Mouse (Mus musculus) splenic B cell, adult 2 months (primary cell): ENCODE measurements around the gene Dusp12.

Experiments
- DNase-seq: peaks from one replicate; pipeline ENCODE4 v3.0.0-alpha.2; 2011; ENCODE audit warnings: low read depth, low spot score
- H3K27me3 ChIP-seq: 2 replicates; pipeline ENCODE4 v1.6.1; 2012; ENCODE audit warnings: mild to moderate bottlenecking, low read length, moderate library complexity, mixed read lengths; ENCODE audit not compliant: control insufficient read depth, poor library complexity, insufficient read depth, severe bottlenecking
- H3K36me3 ChIP-seq: 2 replicates; pipeline ENCODE4 v1.6.1; 2012; ENCODE audit warnings: mild to moderate bottlenecking, low read length, moderate library complexity, mixed read lengths; ENCODE audit not compliant: control insufficient read depth, poor library complexity, insufficient read depth, severe bottlenecking

Gene Dusp12

DNA sequence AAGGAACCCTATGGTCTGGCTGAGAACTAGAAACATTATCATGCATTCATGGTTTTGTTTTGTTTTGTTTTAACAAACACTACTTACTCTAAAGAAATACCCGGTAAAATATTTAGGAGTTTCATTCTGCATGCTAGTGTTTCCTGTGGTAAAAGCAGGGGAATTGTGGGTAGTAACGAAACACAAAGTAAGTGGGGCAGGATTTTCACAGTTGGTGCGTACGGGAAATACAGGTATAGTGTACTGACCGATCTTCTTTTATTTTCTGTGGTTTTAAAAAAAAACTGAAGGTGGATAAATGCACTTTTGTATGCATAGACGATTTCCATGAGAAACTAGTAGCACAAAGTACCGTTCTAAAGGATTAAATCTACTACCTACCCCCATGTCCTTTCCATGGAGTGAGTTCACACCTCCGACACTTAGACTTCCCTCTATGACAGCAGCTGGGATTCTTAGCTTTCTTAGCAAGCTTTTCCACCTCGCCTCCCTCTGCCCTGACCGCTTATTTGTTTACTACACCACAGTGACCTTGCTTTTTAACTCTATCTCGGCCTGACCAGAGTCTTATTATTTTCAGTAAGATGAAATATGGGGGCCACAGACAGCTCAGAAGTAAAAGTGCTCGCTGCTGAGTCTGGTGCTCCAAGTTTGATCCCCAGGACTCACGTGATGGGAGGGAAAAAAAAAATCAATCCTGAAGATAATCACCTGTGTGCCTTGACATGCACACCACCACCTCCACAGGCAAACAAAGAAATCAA lies 23.5 kb downstream of the Dusp12 start:
- DNase-seq, result peak; percentile 39
- H3K27me3 ChIP-seq, result no peaks in the 10 kb centered on the region; the same call in 1 of the 2 replicates
- H3K36me3 ChIP-seq, result no peaks in the 10 kb centered on the region

DNA sequence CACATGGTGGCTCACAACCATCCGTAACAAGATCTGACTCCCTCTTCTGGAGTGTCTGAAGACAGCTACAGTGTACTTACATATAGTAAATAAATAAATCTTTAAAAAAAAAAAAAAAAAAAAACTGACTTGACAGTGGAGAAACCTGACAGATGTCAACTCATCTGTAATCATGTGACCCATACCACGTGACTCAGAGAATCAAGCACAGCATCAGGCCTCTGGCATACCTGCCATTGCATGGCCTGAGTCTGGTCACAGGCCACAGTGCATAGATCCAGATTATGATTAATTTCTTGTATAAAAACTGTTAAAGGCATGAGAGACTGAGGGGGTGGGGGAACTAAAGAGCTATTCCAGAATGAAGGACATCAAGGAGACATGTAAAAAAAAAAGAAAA lies 26.5 kb downstream of the Dusp12 start:
- DNase-seq, result no peak
- no peaks in the 10 kb centered on the region; the same call in 1 of the 2 replicates for H3K27me3 ChIP-seq
- H3K36me3 ChIP-seq, result no peaks in the 10 kb centered on the region

DNA sequence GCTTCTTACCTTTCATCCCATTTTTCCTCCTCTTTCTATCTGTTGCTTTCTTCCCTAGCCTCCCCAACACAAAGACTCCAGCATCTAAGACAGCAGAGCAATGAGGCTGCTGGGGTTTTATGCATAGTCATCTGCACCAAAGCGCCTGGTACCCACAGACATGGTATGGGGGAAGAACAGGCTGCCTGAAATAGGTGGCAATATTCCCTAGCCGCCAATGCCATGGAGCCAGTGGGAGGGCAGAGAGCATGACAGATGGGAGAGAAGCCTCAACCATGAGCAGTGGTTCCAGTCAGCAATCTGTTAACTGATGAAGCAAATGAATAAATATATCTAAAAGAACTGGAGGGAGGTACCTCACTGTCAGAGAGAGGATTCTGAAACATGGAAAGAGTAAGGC lies 28.0 kb downstream of the Dusp12 start:
- no peak for DNase-seq
- Histone ChIP-seq H3K27me3 (no peaks in the 10 kb centered on the region), H3K36me3 (0 out of 2 replicates have a peak, but pooled peaks cover under 1% of the 10 kb centered on the region)

DNA sequence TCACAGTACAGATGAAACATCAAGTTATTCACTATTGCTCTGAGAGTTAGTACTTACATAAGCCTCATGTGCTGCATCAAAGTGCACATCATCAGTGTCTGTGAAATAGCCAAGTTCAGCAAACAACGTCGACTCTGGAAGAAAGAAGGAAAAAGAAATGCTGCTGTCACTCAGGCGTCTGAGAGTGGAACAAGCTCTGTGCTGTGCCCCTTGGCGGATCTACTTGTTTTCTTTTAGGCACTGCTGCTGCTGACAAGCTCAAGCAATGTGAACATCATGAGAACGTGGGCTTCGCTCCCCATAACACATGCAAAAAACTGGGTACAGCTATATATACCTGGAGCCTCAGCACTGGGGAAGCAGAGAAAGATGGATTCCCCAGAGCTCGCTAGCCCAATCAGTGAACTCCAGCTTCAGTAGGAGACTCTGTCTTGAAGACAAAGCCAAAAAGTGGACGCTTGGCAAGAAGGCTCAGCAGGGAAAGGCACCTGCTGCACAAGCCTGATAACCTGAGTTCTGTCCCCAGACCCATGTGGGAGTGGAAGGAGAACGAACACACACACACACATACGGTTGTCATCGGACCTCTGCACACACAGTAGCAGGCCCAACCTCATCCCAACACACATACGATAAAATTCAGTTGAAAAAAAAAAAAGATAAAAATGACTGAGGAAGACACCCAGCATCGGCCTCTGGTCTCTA lies 30.1 kb downstream of the Dusp12 start:
- no peak for DNase-seq
- Histone ChIP-seq H3K36me3 (peaks cover 5% of the 10 kb centered on the region), H3K27me3 (no peaks in the 10 kb centered on the region)

DNA sequence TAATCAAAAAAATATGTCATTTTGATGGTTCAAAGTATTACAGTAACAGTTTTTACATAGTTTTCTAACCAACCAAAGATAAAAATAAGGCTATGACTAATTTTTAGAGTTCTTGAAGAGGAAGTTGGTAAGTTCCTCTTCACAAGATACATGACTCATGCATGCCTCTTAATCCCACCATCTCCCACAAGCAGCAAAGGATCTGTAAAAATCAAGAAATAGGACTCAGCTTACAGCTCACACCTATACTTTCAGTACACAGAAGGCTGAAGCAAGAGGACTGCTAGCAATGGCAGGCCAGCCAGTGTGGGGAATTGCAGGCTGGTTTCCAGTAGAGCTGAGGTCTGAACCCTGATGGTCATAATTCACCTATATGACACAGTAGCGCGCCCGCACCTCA lies 31.7 kb downstream of the Dusp12 start:
- peak; percentile 73 for DNase-seq
- Histone ChIP-seq H3K27me3 (no peaks in the 10 kb centered on the region), H3K36me3 (peaks cover 5% of the 10 kb centered on the region)

DNA sequence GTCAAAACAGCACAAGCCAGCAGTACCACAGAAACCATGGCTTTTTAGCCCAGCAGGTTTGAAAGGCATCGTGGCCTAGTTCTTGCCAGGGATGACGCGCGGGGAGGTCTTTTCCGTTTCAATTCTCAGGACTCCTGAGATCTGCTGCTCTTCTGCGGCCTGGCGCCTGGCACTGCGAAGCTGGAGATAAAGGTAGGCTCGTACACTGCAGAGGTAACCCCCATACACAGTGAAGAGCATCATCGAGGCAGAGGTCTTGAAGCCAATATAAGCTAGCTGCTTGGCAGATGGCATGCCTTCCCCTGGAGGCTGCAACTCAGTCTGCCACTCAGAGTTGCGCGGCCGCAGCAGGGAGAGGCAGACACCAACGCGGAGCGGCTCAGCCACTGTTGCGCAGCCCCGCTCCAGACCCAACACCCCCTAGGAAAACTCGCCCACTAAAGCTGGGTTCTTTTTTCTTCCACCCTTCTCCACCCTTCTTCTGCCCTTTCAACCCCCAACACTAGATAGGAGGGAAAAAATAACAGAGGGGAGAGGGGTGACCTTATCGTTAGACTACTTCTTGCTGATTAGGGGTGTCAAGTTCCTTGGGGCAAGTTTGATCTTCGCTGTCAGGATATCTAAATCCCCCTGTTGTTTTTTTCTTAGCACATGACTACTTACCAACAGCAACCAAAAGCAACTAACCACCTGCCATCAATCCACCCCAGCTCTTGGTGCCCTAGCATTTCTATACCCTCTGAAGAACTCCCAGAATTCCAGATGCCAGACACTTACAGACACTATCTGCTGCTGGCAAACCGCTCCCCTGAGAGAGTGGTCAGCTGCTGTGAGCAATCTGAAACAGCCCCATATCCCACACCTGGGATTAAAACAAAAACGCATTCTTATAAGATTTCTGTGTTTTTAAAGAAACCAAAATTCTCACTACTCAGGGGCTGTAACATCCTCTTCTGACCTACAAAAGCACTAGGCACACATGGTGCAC lies 34.4 kb downstream of the Dusp12 start:
- no peak for DNase-seq
- Histone ChIP-seq H3K27me3 (no peaks in the 10 kb centered on the region), H3K36me3 (peaks cover 8% of the 10 kb centered on the region)

DNA sequence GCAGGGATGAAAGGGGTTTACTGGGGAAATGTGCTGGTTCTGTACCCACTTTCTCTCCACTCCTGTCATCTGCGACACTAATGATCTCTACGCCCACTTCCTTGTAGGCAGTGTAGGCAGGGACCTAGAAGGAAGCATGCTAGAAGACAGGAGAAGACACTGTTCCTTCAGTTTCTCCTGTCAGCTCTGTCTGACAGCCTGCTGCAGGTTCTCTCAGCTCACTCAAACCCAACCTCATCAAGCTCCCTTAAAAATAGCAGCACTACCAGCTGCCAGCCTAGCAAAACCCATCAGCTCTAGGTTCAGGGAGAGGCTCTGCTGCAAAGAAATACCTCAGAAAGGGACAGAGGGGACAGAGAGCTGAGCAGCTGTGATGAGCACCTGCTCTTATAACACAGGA lies 35.3 kb downstream of the Dusp12 start:
- DNase-seq, result no peak
- H3K27me3 ChIP-seq, result no peaks in the 10 kb centered on the region
- peaks cover 8% of the 10 kb centered on the region for H3K36me3 ChIP-seq

DNA sequence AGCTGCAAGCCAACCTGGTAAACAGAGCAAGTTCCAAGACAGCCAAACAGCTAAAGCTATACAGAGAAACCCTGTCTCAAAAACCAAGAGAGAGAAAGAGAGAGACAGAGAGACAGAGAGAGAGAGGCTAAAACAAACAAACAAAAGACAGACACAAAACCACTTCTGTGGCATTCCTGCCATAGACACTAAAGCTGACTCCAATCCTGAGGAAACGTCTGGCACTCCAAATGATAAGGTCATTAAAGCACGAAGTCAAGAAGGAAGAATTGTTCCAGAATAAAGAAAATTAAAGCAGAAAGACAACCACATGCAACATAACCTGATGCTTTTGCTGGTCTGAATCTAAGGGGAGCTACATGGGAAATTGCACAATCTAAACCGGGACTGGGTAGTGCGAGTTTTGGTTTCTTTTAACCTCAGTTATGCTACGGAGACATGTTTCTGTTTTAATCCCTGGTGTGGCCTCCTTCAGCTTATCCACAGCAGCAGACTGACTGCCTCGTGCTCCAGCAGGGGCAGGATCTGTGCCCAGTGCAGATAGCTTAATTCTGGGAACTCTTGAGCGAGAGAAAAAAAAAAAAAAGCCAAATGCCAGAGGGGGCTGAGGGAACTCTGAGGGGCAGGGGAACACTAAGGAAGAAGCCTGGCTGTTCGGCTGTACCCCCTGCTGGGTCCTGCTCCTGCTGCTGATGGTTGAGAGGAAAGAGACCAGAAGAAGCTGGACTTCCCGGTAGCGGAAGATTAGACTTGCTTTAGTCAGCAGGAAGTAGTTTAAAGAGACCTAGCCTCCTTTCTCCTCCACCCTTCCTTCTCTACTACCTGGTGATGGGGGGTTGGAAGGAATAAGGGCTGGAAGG lies 39.7 kb downstream of the Dusp12 start:
- peaks cover 12% of the 10 kb centered on the region for H3K36me3 ChIP-seq
- no peak for DNase-seq
- H3K27me3 ChIP-seq, result no peaks in the 10 kb centered on the region

DNA sequence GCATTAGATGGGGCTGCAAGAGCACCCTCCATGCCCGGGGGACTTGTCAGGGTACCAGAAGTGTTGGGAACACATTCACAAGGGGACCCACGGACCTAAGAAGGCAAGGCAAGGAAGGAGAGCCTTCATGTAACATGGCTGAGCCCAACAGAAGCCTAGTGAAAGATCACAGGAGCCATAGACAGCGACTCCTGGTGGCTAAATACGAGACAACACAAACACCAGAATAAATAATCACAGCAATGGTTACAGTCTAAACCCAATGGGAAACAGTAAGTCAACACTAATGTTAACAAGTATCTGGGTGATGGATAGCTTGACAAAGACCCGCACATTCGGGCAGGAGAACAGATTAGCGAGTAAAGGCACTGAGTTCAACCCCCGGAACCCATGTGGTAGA lies 41.0 kb downstream of the Dusp12 start:
- DNase-seq, result peak; percentile 69

DNA sequence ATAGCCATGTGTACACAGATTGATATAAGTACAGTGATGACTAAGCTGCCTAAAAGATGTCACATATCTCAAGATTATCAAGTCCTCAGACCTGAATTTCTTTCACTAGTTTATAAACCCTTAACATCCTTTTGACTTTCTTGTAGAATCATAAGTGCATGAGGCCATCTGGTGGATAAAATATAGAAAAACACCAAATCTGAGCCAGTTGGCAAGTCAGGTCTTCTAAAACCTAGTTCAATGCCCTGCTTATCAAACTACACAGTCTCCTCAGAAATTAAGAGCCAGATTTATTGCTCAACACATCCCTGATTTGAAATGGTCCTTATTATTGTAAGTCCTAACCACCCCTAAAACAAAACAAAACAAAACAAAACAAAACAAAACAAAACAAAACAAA lies 45.7 kb downstream of the Dusp12 start:
- Histone ChIP-seq H3K27me3 (no peaks in the 10 kb centered on the region), H3K36me3 (peaks cover 22% of the 10 kb centered on the region)
- DNase-seq, result peak; percentile 64

More for the DNA sequence above, 41.0 kb downstream of the Dusp12 start:
- Histone ChIP-seq H3K36me3 (peaks cover 12% of the 10 kb centered on the region), H3K27me3 (no peaks in the 10 kb centered on the region)

DNA sequence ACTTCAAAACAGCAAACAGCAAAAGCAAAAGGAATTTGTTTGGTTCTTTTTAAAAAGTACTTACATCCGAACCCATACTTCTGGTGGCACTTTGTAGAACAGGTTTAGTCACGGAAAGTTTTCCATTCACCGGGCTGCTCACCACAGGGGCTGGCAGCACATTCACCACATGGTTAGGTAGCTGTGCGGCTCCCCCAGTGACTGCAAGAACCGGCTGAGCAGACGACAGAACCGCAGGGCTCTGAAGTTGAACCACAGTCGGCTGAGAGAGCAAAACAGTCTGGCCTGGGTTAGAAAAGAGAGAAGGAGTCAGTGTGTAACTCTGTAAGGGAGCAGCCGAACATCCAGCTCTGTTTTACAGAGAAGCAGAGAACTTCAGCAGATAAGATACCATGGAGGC lies 50.6 kb downstream of the Dusp12 start:
- peaks cover 21% of the 10 kb centered on the region for H3K36me3 ChIP-seq
- no peaks in the 10 kb centered on the region for H3K27me3 ChIP-seq
- DNase-seq, result no peak

DNA sequence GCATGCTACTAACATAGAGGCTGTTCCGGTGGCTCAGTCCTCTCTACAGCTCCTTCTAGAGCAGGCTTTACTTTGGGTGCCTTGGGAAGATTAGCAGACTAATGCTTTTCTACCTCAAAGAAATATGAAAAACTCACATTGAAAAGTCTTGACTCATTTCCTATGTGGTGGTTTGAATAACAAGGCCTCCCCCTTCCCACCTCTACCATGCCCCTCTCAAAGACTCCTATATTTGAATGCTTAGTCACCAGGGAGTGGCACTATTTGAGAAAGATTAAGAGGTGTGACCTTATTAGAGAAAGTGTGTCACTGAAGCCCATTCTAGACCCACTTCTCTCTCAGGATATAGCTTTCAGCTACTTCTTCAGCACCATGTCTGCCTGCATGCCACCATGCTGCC lies 55.6 kb downstream of the Dusp12 start:
- peaks cover 10% of the 10 kb centered on the region for H3K36me3 ChIP-seq
- H3K27me3 ChIP-seq, result no peaks in the 10 kb centered on the region
- DNase-seq, result no peak

DNA sequence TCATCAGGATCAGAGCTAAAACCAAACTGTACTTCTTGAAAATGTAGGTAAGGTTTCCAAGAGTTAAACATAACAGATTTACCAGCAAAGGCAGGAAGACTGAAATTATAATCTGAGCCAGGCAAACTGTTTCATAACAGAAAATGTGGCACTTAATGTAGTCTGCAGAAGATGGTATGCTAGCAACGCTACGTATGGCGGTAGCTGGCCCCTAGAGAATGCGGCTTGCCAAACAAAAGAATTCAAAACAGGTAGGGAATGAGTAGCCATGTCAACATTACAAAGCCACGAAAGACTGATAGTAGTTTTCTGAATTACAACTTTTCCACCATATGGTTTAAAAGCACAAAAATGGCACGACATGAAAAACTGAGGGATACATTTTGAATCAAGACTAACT lies 56.0 kb downstream of the Dusp12 start:
- no peaks in the 10 kb centered on the region for H3K27me3 ChIP-seq
- no peak for DNase-seq
- H3K36me3 ChIP-seq, result peaks cover 8% of the 10 kb centered on the region
